Mouse (Mus musculus) limb, embryonic 13.5 days (tissue): ENCODE measurements around the gene Npdc1. TPM values are rescaled to one million over a fixed set of nuclear protein-coding genes. Genes with fewer than 3 reads are reported as not detected.

Experiments used
- ATAC-seq: fragments of 200-750 bp; cut with Nextera tagmentation; 2 replicates; pipeline ENCODE4 v1.8.0; 2017; ENCODE audit warnings: low read depth, moderate number of reproducible peaks, moderate TSS enrichment; ENCODE audit not compliant: low FRiP score
- H3K27ac ChIP-seq: fragments of 300-500 bp; sonication (generic); 2 replicates; pipeline ENCODE4 v1.5.1; 2015; ENCODE audit warnings: inconsistent platforms, mild to moderate bottlenecking, moderate library complexity
- H3K27me3 ChIP-seq: fragments of 300-500 bp; sonication (generic); 2 replicates; pipeline ENCODE4 v1.6.1; 2015; ENCODE audit warnings: mild to moderate bottlenecking, inconsistent platforms
- H3K36me3 ChIP-seq: fragments of 300-500 bp; sonication (generic); 2 replicates; pipeline ENCODE4 v1.6.1; 2015; ENCODE audit warnings: inconsistent platforms, mild to moderate bottlenecking, moderate library complexity
- H3K4me1 ChIP-seq: fragments of 300-500 bp; sonication (generic); 2 replicates; pipeline ENCODE4 v1.6.1; 2015; ENCODE audit warnings: inconsistent platforms
- H3K4me2 ChIP-seq: fragments of 300-500 bp; sonication (generic); replicated peaks from 2 replicates; pipeline ENCODE4 v1.6.1; 2015; ENCODE audit warnings: inconsistent platforms, mild to moderate bottlenecking, moderate library complexity
- H3K4me3 ChIP-seq: fragments of 300-500 bp; sonication (generic); 2 replicates; pipeline ENCODE4 v1.5.1; 2015; ENCODE audit warnings: moderate library complexity, mild to moderate bottlenecking, inconsistent platforms
- H3K9ac ChIP-seq: fragments of 300-500 bp; sonication (generic); 2 replicates; pipeline ENCODE4 v1.6.1; 2015; ENCODE audit warnings: mild to moderate bottlenecking, inconsistent platforms
- H3K9me3 ChIP-seq: fragments of 300-500 bp; sonication (generic); 2 replicates; pipeline ENCODE4 v1.6.1; 2016; ENCODE audit warnings: inconsistent platforms
- WGBS: fragments of 180-500 bp; shearing (Covaris S2); methylation state at CpG from one replicate; pipeline ENCODE4 v1.1.7; 2015; 5-methylcytosine and 5-hydroxymethylcytosine counted together
- polyA plus RNA-seq: library from polyadenylated mRNA; unstranded; fragments of >200 nt; fragmentation: Nextera tagmentation; extraction: Ambion mirVana; gene quantifications from 2 replicates; pipeline ENCODE4 v1.2.1, GENCODE M21; 2015

Npdc1 gene
- polyA plus RNA-seq, 1 experiment from 2014 or later, result 32.6 TPM

DNA sequence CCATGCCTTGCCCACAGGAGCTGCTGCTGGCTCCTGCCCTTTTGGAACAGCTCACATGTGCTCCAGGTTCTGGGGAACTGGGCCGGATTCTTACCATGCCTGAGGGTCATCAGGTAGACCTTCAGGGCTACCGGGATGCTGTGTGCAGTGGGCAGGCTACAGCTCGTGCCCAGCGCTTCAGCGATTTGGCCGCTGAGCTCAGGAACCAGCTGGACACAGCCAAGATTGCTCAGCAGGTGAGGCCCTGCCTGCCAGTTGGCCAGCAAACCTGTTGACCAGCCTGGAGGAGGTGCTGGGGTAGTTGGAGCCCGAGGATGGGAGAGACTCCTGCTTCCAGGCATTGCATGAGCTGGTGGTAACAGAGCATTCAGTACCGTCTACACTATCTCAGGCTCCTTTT lies 35.1 kb downstream of the Npdc1 start:
- ATAC-seq, result no peak
- 83% methylated on average over 8 of the region's 8 CpGs for WGBS
- Histone ChIP-seq H3K27me3 (peaks cover 23% of the 10 kb centered on the region), H3K4me1 (peaks cover 3% of the 10 kb centered on the region; the same call in 1 of the 2 replicates), H3K27ac (no peak overlapping the region), H3K9me3 (no peaks in the 10 kb centered on the region), H3K9ac (0 out of 2 replicates have a peak overlapping the region, but pooled peaks have one; percentile 1), H3K4me3 (no peak overlapping the region), H3K4me2 (no peak overlapping the region), H3K36me3 (peaks cover 22% of the 10 kb centered on the region)

GRCm38 (mm10) chr2:25436286-25436820 lies 37.2 kb downstream of the Npdc1 start:
- no peak overlapping the region for H3K4me3 ChIP-seq
- H3K36me3 ChIP-seq, result peaks cover 35% of the 10 kb centered on the region
- no peak overlapping the region for H3K9ac ChIP-seq
- WGBS, result 93% methylated on average over 10 of the region's 10 CpGs
- ATAC-seq, result no peak
- no peaks in the 10 kb centered on the region for H3K9me3 ChIP-seq
- H3K27ac ChIP-seq, result no peak overlapping the region
- peaks cover 4% of the 10 kb centered on the region; the same call in 1 of the 2 replicates for H3K27me3 ChIP-seq
- no peak overlapping the region for H3K4me2 ChIP-seq
- H3K4me1 ChIP-seq, result no peaks in the 10 kb centered on the region

DNA sequence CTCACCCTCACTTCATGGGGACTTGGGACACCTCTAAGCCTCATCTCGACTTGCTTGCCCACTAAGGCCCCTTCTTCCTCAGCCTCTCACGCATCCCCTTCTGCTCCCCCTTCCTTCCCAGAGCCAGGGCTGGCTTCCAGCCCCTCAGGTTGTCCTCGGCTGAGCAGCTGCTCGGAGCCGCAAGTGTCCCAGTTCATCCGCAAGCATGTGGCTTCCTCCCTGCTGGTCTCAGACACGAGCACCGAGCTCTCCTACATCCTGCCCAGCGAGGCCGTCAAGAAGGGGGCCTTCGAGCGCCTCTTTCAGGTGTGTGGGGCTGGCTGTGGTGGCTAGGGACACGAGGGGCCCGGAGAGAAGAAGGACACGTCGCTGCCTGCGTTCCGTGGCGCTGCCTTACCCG lies 41.9 kb downstream of the Npdc1 start:
- no peaks in the 10 kb centered on the region for H3K27me3 ChIP-seq
- H3K36me3 ChIP-seq, result peaks cover 53% of the 10 kb centered on the region
- H3K9ac ChIP-seq, result no peak overlapping the region
- no peaks in the 10 kb centered on the region for H3K9me3 ChIP-seq
- no peak overlapping the region for H3K4me2 ChIP-seq
- no peak overlapping the region for H3K4me3 ChIP-seq
- no peaks in the 10 kb centered on the region for H3K4me1 ChIP-seq
- no peak overlapping the region for H3K27ac ChIP-seq
- ATAC-seq, result no peak
- 87% methylated on average over 20 of the region's 20 CpGs for WGBS

- Histone ChIP-seq H3K27ac (no peak overlapping the region), H3K9me3 (no peaks in the 10 kb centered on the region), H3K4me3 (no peak overlapping the region), H3K9ac (no peak overlapping the region), H3K4me2 (no peak overlapping the region), H3K36me3 (peaks cover 57% of the 10 kb centered on the region), H3K4me1 (no peaks in the 10 kb centered on the region), H3K27me3 (no peaks in the 10 kb centered on the region)
- no peak for ATAC-seq
- 90% methylated on average over 14 of the region's 14 CpGs for WGBS
Observed at GRCm38 (mm10) chr2:25442682-25443081, 43.5 kb downstream of the Npdc1 start.

DNA sequence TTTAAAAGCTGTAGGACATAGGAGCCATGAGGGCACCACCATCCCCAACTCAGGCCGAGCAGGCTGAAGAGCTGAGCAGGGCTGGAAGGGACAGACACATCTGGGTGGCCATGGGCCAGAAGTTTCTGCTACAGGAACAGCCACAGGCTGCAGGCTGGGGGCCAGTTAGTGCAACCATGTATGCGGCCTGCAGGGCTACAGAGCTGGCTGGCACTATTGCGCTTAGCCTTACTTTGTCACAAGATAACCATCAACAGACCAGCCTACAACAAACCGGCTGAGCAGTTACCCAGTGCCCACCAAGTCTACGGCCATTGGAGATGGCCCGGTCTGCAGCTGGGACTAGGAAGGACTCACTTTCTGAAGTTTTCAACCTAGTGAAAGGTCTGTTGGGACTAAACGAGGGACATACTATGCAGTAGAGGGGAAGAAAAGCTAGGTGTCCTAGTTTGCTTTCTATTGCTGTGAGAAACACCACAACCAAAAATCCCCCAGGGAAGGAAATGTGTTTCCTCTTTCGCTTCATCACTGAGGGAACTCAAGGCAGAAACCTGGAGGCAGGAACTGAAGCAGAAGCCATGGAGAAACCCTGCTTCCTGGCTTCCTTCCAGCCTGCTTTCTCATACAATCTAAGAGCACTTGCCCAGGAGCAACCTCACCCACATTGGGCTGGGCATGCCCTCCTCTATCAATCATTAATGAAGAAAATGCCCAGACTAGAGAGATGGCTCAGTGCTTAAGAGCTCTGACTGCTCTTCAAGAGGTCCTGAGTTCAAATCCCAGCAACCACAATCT lies 51.9 kb downstream of the Npdc1 start:
- H3K9me3 ChIP-seq, result no peaks in the 10 kb centered on the region
- H3K9ac ChIP-seq, result no peak overlapping the region
- WGBS, result 83% methylated on average over 8 of the region's 8 CpGs
- no peak for ATAC-seq
- no peaks in the 10 kb centered on the region for H3K27me3 ChIP-seq
- no peaks in the 10 kb centered on the region for H3K4me1 ChIP-seq
- H3K4me3 ChIP-seq, result no peak overlapping the region
- peaks cover 11% of the 10 kb centered on the region for H3K36me3 ChIP-seq
- H3K27ac ChIP-seq, result no peak overlapping the region
- no peak overlapping the region for H3K4me2 ChIP-seq

DNA sequence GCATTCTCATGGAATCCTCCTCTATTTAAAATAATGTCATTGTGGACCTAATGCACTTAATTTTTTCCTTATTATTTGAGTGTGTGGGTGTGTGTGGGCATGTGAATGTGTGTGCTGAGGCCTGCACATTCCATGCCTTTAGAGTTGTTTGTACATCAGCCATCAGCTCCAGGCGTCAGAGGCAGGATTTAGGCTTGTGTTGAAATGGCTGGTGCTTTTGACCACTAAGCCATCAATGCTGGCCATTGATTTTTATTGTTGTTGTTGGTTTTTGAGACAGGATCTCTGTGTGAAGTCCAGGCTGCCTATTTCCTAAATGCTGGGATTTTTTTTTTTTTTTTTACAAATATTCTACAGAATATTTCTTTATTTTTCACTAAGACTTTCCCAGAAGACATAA lies 53.8 kb downstream of the Npdc1 start:
- H3K4me2 ChIP-seq, result no peak overlapping the region
- no peaks in the 10 kb centered on the region for H3K27me3 ChIP-seq
- H3K9me3 ChIP-seq, result no peaks in the 10 kb centered on the region
- H3K4me1 ChIP-seq, result no peaks in the 10 kb centered on the region
- H3K36me3 ChIP-seq, result peaks cover 3% of the 10 kb centered on the region; the same call in 1 of the 2 replicates
- no peak overlapping the region for H3K27ac ChIP-seq
- ATAC-seq, result no peak
- WGBS, result 31% methylated on average over 1 of the region's 1 CpGs
- no peak overlapping the region for H3K4me3 ChIP-seq
- no peak overlapping the region for H3K9ac ChIP-seq

DNA sequence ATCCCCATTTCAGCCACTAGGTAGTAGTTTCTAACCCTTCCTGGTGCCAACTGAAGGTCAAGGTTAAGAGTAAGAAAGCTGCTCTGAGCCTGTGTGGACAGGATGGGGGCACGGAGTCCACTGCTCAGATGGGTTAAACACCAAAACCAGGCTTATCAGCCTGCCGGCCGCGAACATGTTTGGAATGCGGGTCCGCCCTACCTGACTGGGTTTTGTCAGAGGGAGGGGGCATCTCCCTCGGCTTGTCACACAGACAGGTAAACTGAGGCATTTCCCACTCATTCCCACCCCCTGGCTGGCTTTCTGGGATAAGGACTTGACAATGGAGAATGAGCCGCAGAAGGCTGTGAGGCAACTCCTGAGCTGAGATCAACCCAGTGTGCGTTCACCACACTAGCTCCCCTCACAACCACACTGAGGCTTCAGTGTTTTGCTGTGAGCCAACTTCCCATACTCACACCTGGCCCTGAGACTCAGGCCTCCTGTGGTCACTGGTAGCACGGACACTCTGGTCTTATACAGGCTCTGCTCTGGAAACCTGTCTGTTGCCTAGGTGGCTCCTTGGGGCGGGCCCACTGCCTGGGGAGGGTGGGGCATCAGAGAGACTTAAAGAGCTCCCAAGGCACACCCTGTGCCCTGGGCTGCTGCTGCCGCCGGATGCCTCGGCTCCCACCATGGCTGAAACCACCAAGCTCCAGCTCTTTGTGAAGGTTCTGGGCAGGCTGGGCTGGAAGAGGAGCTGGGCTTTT lies 57.2 kb downstream of the Npdc1 start, which contains the start of gene Clic3:
Gene Clic3 (plus strand): TSS at position 634 of the 749 bp plus-strand sequence.
- Histone ChIP-seq H3K27me3 (no peaks in the 10 kb centered on the region), H3K4me2 (no peak within 1 kb of the TSS), H3K36me3 (peaks cover 15% of the 10 kb centered on the region), H3K4me1 (peaks cover 19% of the 10 kb centered on the region), H3K27ac (no peak within 1 kb of the TSS), H3K4me3 (no peak within 1 kb of the TSS), H3K9me3 (no peaks in the 10 kb centered on the region), H3K9ac (no peak within 1 kb of the TSS)
- ATAC-seq, result no peak
- WGBS, result 57% methylated on average over 14 of the region's 14 CpGs

GRCm38 (mm10) chr2:25457022-25457896 lies 58.1 kb downstream of the Npdc1 start:
- no peak for ATAC-seq
- no peaks in the 10 kb centered on the region for H3K27me3 ChIP-seq

DNA sequence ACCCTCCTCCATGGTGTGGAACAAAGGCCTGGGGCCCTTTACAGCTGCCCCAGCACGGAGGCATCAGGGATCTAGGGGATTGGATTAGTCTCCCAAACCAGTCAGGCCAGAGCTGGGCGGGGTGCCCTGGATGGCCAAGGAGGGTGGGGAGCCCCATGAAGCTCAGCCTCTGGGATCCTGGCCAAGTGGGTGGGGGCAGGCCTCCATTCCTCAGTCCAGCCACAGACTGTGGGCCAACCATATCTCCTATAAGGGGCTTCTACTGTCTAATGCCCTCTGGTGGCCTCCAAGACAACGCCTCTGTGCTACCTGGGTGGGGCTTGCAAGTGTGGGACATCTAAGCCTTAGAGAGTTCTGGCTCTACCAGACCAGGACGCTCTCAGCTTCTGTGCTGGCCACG lies 59.8 kb downstream of the Npdc1 start:
- WGBS, result 73% methylated on average over 5 of the region's 5 CpGs
- H3K9ac ChIP-seq, result no peak overlapping the region
- ATAC-seq, result no peak
- H3K36me3 ChIP-seq, result peaks cover 15% of the 10 kb centered on the region
- no peaks in the 10 kb centered on the region for H3K27me3 ChIP-seq
- 0 out of 2 replicates have a peak overlapping the region, but pooled peaks have one; percentile 87 for H3K4me2 ChIP-seq
- no peak overlapping the region for H3K27ac ChIP-seq
- peaks cover 21% of the 10 kb centered on the region for H3K4me1 ChIP-seq
- H3K4me3 ChIP-seq, result no peak overlapping the region
- H3K9me3 ChIP-seq, result no peaks in the 10 kb centered on the region

More at GRCm38 (mm10) chr2:25457022-25457896, 58.1 kb downstream of the Npdc1 start:
- WGBS, result 85% methylated on average over 9 of the region's 9 CpGs
- H3K9ac ChIP-seq, result no peak overlapping the region
- H3K9me3 ChIP-seq, result no peaks in the 10 kb centered on the region
- no peak overlapping the region for H3K4me3 ChIP-seq
- no peak overlapping the region for H3K27ac ChIP-seq
- H3K4me1 ChIP-seq, result peaks cover 21% of the 10 kb centered on the region
- H3K36me3 ChIP-seq, result peaks cover 15% of the 10 kb centered on the region
- H3K4me2 ChIP-seq, result no peak overlapping the region
